Mouse (Mus musculus) gastrocnemius, adult 18-20 months (tissue): ENCODE data around the gene Slc39a5. TPM values are rescaled to one million over a fixed set of nuclear protein-coding genes. Genes with fewer than 3 reads are reported as not detected.
A peak's percentile ranks its signal among the peaks of the same experiment; 100 is the strongest.

Experiments used
- DNase-seq: peaks from one replicate; pipeline ENCODE4 v3.0.0; 2021; ENCODE audit warnings: low spot score
- total RNA-seq, 2 experiments: library from RNA; stranded (reverse); gene quantifications; 2 replicates each; pipeline ENCODE4 v1.2.3; 2021

Slc39a5 gene
- total RNA-seq, 2 experiments from 2014 or later, result not detected

- DNase-seq, result no peak
Measured at GRCm38 (mm10) chr10:128377222-128377939, 23.6 kb downstream of the Slc39a5 start.

- peak; percentile 83 for DNase-seq
Measured at GRCm38 (mm10) chr10:128376455-128377211, 24.4 kb downstream of the Slc39a5 start, which contains the start of gene Ankrd52. TSS of gene Ankrd52 (plus strand) at chr10:128377115.

- no peak for DNase-seq
Measured at GRCm38 (mm10) chr10:128376099-128376454, 25.0 kb downstream of the Slc39a5 start.

GRCm38 (mm10) chr10:128374393-128374792, 26.6 kb downstream of the Slc39a5 start:
- DNase-seq, result no peak

GRCm38 (mm10) chr10:128372989-128373748, 27.9 kb downstream of the Slc39a5 start:
- DNase-seq, result peak; percentile 83

GRCm38 (mm10) chr10:128372142-128372541, 28.9 kb downstream of the Slc39a5 start:
- no peak for DNase-seq

- DNase-seq, result no peak
Measured at GRCm38 (mm10) chr10:128370601-128371000, 30.4 kb downstream of the Slc39a5 start.

GRCm38 (mm10) chr10:128370021-128370420, 31.0 kb downstream of the Slc39a5 start:
- DNase-seq, result no peak

GRCm38 (mm10) chr10:128369599-128369998, 31.4 kb downstream of the Slc39a5 start:
- DNase-seq, result no peak

GRCm38 (mm10) chr10:128369218-128369543, 31.8 kb downstream of the Slc39a5 start:
- DNase-seq, result no peak

- DNase-seq, result peak; percentile 95
Measured at GRCm38 (mm10) chr10:128368402-128369217, 32.4 kb downstream of the Slc39a5 start, which contains the start of gene Coq10a. TSS of gene Coq10a (minus strand) at chr10:128368997.

GRCm38 (mm10) chr10:128367899-128368401, 33.1 kb downstream of the Slc39a5 start:
- DNase-seq, result no peak

GRCm38 (mm10) chr10:128362568-128362967, 38.5 kb downstream of the Slc39a5 start:
- no peak for DNase-seq

GRCm38 (mm10) chr10:128361836-128362235, 39.2 kb downstream of the Slc39a5 start:
- DNase-seq, result no peak

GRCm38 (mm10) chr10:128359226-128359625, 41.8 kb downstream of the Slc39a5 start:
- DNase-seq, result no peak

- DNase-seq, result peak; percentile 68
Measured at GRCm38 (mm10) chr10:128358796-128359195, 42.2 kb downstream of the Slc39a5 start.

GRCm38 (mm10) chr10:128347541-128347940, 53.5 kb downstream of the Slc39a5 start:
- no peak for DNase-seq
